Mouse (Mus musculus) macrophage (primary cell): ENCODE measurements around the gene Nln. TPM values are rescaled to one million over a fixed set of nuclear protein-coding genes. Genes with fewer than 3 reads are reported as not detected.

Experiments
- H3K27ac ChIP-seq: fragments of 350-480 bp; formaldehyde crosslinking; 2 replicates; pipeline ENCODE4 v1.9.0; 2021
- H3K36me3 ChIP-seq: fragments of 350-480 bp; formaldehyde crosslinking; 2 replicates; pipeline ENCODE4 v1.9.0; 2021; ENCODE audit errors: inconsistent target
- H3K4me3 ChIP-seq: fragments of 350-480 bp; formaldehyde crosslinking; 2 replicates; pipeline ENCODE4 v1.9.0; 2021; ENCODE audit errors: inconsistent target
- H3K79me2 ChIP-seq: fragments of 350-480 bp; formaldehyde crosslinking; 2 replicates; pipeline ENCODE4 v1.9.0; 2021; ENCODE audit errors: inconsistent target
- WGBS: methylation state at CpG from one replicate; pipeline ENCODE4 v1.1.7; 2026; ENCODE audit warnings: inconsistent platforms; ENCODE audit not compliant: missing documents; 5-methylcytosine and 5-hydroxymethylcytosine counted together
- polyA plus RNA-seq: library from polyadenylated mRNA; stranded (reverse); fragments of 250-400 nt; gene quantifications from 3 replicates; pipeline ENCODE4 v1.2.4, GENCODE M21; 2018; ENCODE audit warnings: inconsistent platforms

Nln gene
- polyA plus RNA-seq, 1 experiment from 2014 or later: 52.2 TPM

DNA sequence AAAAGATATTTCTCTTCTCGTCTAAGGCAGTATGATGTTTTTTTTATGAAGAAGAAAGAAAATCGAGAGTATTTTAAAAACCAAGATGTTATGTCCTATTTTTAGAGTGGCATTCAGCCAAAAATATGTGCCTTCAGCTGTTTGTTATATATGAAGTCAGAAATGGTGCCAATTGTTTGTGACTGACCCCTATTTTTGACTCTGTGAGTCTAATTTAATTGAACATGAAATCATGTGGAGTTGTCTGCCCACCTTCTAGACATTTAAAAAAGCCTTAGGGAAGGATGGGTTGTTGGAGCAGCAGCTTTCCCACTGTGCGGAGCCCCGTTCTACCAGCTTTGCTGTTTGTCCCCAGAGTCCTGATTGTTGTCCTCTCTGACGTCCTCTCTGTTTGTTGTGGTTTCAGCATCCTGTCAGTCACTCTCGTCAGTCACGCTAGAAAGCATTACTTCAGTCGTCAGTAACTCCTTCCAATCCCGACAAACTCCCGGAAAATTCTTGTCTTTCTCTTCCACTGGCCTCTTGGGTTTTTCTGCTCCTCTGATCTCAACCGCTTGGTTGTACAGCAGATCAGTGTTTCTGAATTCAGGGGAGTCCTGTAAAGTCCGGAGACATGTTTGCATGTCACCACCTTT is 3.0 kb upstream of the Nln start:
- H3K4me3 ChIP-seq: no peak overlapping the region
- H3K36me3 ChIP-seq: no peaks in the 10 kb centered on the region
- H3K79me2 ChIP-seq: peaks cover 9% of the 10 kb centered on the region; the same call in 1 of the 2 replicates
- WGBS: 77% methylated on average over 12 of the region's 12 CpGs
- H3K27ac ChIP-seq: no peak overlapping the region

DNA sequence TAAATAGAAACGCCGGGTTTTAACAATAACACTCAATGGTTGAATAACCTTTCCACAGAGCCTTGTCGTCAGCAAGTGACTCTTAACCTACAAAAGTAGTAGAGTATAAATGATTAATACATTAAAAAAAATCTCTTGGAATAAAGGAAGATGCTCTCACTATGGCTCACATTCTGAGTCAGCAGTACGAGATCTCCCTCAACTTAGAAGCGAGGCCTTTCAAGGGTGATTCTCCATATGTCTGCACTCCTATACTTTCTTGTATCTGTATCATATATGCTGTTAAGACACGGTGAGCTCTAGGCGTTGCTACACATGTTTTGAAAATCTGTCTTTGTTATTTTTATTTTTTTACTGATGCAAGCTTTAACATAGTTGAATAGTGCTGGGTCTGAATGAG is 1.1 kb upstream of the Nln start:
- H3K36me3 ChIP-seq: no peaks in the 10 kb centered on the region
- H3K79me2 ChIP-seq: peaks cover 28% of the 10 kb centered on the region; the same call in 1 of the 2 replicates
- H3K4me3 ChIP-seq: peak overlapping the region; percentile 52; the same call in 1 of the 2 replicates
- H3K27ac ChIP-seq: no peak overlapping the region
- 57% methylated on average over 7 of the region's 7 CpGs for WGBS

DNA sequence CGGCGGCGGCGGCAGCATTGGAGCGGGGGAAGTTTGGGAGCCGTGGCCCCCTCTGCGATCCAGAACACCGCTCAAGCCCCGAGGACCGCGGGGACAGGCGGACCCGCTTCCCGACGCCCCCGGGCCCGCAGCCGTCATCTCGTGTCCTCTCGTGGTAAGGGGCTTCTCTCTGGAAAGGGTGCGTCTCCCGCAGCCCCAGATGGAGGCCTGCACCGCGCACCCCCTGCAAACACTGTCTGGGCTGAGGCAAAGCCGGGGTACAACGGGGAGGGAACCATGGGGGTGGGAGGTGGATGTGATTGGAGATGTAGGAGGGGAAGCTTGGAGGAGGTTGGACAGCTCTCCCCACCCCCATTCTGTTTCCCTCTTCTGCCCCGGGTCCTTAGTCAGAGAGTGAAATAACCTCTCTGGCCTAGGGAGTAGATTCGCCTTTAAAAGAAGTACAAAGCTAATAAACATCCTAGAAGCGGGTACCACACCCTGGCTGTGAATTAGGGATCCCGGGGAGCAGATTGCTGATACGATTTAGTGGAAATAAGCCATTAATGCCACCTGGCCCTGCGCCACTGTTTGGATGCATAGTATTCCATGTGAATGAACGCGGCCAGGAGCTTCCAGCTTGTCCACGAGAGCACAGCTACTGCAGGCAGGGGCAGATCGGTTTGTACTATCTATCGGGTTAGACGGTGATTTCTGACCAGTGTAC is 555 bp upstream of the Nln start:
- Histone ChIP-seq H3K27ac (no peak overlapping the region), H3K36me3 (no peaks in the 10 kb centered on the region), H3K4me3 (peak overlapping the region; percentile 52), H3K79me2 (peaks cover 32% of the 10 kb centered on the region; the same call in 1 of the 2 replicates)
- WGBS: 13% methylated on average over 32 of the region's 38 CpGs

DNA sequence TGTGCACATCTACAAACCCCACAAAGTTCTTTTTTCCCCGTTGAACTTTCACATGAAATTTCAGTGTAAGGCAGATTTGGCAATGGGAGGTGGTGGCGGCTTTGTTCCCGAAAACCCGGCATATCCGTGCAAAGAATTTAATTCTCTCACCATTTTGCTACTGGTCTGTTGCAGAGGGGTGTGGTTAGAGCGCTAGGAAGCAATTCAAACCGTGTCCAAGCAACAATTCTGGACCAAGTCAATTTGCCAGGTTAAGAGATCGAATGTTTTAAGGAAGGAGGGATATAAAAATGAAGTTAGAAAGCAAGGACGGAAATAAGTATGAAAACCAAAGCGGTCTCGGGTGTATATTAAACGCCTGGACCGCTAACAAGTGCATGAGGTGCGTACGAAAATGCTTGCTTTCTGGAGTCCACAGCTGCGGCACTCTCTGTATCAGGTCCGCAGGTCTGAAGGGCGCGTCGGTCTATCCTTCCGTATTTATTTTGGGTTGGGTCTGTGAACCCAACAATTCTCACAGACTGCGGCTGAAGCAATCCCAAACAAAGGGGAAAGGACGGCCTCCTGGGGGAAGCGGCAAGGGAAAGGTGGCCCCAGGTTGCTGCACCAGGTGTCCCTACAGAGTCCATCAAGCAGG is 645 bp downstream of the Nln start:
- peak overlapping the region; percentile 59 for H3K27ac ChIP-seq
- WGBS: under 1% methylated on average over 24 of the region's 24 CpGs

DNA sequence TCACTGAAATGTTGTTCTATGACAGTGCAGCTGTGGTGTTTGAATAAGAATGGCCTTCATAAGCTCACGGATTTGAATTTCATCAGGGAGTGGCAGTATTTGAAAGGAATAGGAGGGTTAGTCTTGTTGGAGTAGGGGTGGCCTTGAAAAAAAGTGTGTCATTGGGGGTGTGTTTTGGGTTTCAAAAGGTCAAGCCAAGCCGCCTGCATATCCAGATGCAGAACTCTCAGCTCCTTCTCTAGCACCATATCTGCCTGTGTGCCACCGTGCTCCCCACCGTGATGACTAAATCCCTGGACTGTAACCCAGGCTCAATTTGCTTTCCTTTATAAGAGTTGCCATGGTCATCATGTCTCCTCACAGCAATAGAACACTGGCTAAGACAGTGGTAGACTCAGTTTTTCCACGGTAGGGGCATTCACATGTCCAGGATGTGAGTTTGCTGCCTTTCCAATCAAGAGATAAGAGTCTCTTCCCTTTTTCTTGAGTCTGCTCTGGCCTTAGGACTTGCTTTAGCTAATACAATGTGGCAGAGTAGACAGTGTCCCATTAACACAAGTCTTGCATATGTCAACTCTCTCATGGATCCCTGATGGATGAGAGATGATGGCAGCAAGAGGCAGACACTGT is 7.7 kb downstream of the Nln start:
- H3K36me3 ChIP-seq: no peaks in the 10 kb centered on the region
- WGBS: 84% methylated on average over 5 of the region's 5 CpGs
- H3K27ac ChIP-seq: no peak overlapping the region
- peaks cover 89% of the 10 kb centered on the region for H3K79me2 ChIP-seq
- no peak overlapping the region for H3K4me3 ChIP-seq

More for the DNA sequence above, 645 bp downstream of the Nln start:
- Histone ChIP-seq H3K4me3 (peak overlapping the region; percentile 96), H3K79me2 (peaks cover 42% of the 10 kb centered on the region; the same call in 1 of the 2 replicates), H3K36me3 (no peaks in the 10 kb centered on the region)

DNA sequence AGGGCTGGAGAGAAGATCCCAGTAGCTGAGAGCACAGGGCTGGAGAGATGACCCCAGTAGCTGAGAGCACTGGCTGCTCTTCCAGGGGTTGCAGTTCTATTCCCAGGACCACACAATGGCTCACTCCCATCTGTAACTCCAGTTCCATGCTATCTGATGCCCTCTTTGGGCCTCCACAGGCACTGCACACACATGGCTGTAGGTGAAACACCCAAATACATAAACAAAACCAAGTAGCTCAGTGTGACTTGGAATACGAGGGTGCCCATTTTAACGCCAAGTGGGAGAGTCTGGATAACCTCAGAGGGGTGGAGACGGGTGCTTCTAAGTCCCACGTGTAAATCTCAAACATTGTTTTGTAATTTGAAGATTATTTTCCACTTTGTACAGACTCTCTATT is 9.0 kb downstream of the Nln start:
- Histone ChIP-seq H3K4me3 (no peak overlapping the region), H3K27ac (no peak overlapping the region), H3K36me3 (no peaks in the 10 kb centered on the region), H3K79me2 (peaks cover 85% of the 10 kb centered on the region)
- 90% methylated on average over 4 of the region's 4 CpGs for WGBS

DNA sequence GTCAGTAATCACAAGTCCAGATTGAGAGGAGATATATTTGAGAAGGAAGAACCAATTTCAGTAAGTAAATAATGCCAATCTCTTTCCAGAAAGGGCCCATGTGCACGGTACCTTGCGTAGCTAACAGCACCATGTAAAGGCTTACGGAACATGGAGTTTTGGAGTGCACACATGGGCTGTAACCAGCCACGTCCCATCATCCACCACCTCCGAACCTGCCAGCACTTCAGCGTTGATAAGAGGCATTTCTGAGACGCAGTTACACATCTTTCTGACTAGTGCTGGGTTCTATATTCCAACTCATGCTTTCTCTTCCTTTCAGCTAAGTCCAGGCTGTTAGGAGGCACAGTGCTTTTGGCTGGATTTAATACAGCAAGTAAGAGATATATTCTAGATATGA is 12.2 kb downstream of the Nln start:
- H3K27ac ChIP-seq: no peak overlapping the region
- no peaks in the 10 kb centered on the region for H3K36me3 ChIP-seq
- H3K4me3 ChIP-seq: no peak overlapping the region
- H3K79me2 ChIP-seq: peaks cover 58% of the 10 kb centered on the region
- WGBS: 99% methylated on average over 7 of the region's 7 CpGs

DNA sequence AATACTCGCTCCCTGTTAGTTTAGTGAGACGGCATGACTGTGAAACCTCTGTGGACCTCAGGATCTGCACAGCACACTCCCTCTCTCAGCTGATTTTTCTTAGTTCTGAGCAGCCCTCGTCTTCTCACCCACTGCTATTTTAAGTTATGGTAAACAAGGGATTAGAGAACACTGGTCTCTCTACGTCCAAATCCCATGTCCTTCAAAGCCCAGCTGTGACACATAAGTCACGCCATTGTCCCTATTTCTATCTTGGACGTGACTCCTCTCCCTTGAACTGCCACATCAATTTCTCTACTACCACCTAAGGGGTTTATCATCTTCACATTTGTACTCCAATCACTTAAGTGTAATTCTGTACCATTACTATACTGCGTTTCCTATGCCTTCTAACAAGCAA is 13.5 kb downstream of the Nln start:
- Histone ChIP-seq H3K79me2 (peaks cover 46% of the 10 kb centered on the region), H3K27ac (no peak overlapping the region), H3K4me3 (no peak overlapping the region), H3K36me3 (no peaks in the 10 kb centered on the region)
- WGBS: 94% methylated on average over 7 of the region's 7 CpGs

DNA sequence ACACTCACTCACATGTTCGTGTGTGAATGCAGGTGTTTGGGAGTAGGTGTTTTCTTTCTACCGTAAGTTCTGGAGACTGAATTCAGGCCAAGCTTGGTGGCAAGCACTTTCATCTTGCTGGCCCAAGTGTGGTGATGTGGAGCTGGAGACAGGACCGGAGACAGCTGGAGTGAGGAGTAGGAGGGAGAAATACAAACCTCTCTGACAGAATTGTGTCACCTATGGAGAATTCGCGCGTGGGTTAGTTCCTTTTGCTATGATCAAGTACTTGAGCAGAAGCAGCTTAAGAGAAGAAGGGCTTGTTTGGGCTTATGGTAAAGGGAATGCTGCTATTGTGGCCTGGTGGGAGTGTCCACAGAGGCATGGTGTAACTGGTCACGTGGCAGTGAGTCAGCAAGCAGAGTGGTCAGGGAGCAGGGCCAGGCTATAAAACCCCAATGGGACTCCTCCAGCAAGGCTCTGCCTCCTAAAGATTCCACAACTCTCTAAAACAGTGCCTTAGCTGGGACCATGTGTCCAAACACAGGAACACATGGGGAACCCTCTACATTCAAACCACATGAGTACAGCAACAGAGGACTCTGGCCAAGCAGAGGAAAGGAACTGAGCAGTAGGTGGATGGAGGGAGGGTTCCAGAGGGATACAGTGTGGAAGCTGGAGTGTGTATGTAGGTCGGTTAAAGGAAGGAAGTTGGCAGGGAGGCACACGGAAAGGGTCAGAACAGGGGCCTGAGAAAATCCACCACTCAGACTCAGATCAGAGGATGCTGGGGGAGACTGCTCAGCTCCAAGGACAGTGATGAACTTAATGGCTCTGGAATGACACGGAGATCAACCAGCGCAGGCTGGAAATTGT is 14.7 kb downstream of the Nln start:
- H3K4me3 ChIP-seq: no peak overlapping the region
- H3K27ac ChIP-seq: peak overlapping the region; percentile 19; the same call in 1 of the 2 replicates
- WGBS: 72% methylated on average over 10 of the region's 11 CpGs

DNA sequence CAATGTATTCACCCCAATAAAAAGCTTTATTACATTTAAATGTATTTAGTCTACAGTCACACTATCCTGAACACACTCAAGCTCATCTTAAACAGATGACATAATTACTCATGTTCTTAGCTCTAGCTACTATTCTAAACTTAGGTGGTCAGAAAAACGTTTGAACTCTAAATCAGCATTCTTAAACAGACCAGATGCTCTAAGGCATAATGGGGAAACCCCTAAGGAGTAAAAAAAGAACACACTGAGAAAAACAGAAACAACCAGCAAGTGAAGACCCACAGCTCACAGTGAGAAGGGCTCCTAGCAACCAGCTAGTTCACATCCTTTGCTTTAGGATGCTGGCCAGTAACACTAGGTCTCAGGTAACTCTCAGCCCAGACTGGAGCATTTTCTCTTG is 17.7 kb downstream of the Nln start:
- Histone ChIP-seq H3K79me2 (peaks cover 10% of the 10 kb centered on the region; the same call in 1 of the 2 replicates), H3K27ac (no peak overlapping the region), H3K36me3 (no peaks in the 10 kb centered on the region), H3K4me3 (no peak overlapping the region)
- WGBS: 7% methylated on average over 1 of the region's 1 CpGs

More for the DNA sequence above, 14.7 kb downstream of the Nln start:
- Histone ChIP-seq H3K79me2 (peaks cover 34% of the 10 kb centered on the region), H3K36me3 (no peaks in the 10 kb centered on the region)

DNA sequence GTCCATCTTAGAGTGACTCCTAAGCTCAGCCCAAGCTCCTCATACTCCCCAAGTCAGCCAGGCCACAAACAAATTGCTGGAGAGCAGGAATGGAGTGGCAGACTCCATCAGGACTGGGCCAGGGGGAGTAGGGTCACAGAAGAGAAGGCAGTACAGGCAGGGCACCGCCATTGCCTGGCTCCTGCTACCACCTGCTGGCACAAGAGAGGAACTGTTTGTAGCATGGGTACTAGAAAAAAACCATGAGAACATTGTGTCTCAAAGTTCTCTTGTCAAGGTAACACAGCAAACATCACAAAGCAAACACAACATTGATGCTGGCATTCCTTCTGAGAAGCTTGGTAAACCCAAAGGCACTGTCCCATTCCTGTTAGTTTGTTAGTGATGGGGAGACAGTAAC is 20.0 kb downstream of the Nln start:
- H3K27ac ChIP-seq: no peak overlapping the region
- H3K36me3 ChIP-seq: no peaks in the 10 kb centered on the region
- no peak overlapping the region for H3K4me3 ChIP-seq
- no peaks in the 10 kb centered on the region; the same call in 1 of the 2 replicates for H3K79me2 ChIP-seq
- WGBS: 0% methylated on average over 1 of the region's 1 CpGs

DNA sequence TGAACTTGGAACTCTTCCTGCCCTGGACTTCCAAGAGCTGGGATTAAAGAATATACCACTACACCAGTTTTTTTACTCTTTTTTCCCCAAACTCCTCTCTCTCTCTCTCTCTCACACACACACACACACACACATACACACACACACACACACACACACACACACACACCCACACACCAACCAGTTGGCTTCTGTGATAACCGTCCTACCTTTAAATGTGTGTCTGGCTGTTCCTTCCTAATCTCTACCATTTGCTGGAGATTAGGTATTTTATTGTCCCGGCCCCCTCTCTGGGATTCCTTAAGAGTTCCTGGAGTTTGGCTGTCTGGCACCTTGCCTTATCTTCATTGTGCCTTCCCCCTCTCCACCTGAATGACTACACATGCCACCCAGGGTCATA is 24.8 kb downstream of the Nln start:
- no peak overlapping the region for H3K4me3 ChIP-seq
- no peak overlapping the region for H3K27ac ChIP-seq
- WGBS: 100% methylated on average over 2 of the region's 2 CpGs
- no peaks in the 10 kb centered on the region; the same call in 1 of the 2 replicates for H3K79me2 ChIP-seq
- H3K36me3 ChIP-seq: no peaks in the 10 kb centered on the region

DNA sequence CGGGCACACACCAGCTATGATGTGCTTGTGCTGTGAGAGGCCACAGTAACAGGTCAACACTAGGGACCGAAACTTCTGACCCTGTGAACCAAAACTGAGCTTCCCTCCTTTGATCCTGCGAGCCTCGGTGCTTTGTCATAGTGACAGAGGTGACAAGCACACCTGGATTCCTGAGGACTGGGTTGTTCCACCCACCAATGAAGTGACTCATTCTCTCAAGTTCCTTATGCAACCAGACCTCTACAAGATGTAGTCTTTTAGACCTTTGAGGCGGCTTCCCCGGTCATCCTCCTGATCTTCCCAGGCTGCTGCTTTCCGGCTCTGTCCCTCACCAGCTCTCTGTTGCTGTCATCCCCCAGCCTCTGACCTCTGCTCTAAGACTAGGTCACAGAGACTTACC is 26.9 kb downstream of the Nln start:
- no peaks in the 10 kb centered on the region; the same call in 1 of the 2 replicates for H3K79me2 ChIP-seq
- no peak overlapping the region for H3K4me3 ChIP-seq
- H3K27ac ChIP-seq: no peak overlapping the region
- no peaks in the 10 kb centered on the region for H3K36me3 ChIP-seq
- WGBS: 91% methylated on average over 7 of the region's 7 CpGs

DNA sequence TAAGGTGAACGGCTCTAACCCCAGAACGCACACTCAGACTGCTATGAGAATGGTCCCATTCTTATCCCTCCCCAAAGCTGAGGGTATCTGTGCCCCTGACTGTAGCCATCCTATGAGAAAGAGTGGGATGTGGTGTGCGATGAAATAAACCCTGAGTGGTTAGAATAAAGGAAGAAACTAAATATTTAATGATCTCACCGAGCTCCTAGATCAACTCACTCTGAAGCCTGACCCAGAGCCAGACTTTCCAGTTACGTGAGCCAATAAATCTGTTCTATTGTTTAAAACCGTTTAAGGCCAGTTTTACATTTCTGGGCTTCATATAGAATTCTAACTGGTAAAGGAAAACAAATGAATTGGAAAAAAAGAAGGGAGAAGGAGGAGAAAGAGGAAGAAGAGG is 32.4 kb downstream of the Nln start:
- H3K4me3 ChIP-seq: no peak overlapping the region
- H3K79me2 ChIP-seq: no peaks in the 10 kb centered on the region
- H3K27ac ChIP-seq: no peak overlapping the region
- 94% methylated on average over 6 of the region's 6 CpGs for WGBS
- peaks cover 8% of the 10 kb centered on the region; the same call in 1 of the 2 replicates for H3K36me3 ChIP-seq
